Mouse (Mus musculus): ENCODE measurements around the gene Asb9. TPM values are rescaled to one million over a fixed set of nuclear protein-coding genes. Genes with fewer than 3 reads are reported as not detected.

Asb9 gene
- total RNA-seq (2014; rRNA removed) (not detected in 2 replicates), polyA plus RNA-seq (2015; fragmentation: Nextera tagmentation; extraction: Ambion mirVana) (not detected in 2 replicates)

DNA sequence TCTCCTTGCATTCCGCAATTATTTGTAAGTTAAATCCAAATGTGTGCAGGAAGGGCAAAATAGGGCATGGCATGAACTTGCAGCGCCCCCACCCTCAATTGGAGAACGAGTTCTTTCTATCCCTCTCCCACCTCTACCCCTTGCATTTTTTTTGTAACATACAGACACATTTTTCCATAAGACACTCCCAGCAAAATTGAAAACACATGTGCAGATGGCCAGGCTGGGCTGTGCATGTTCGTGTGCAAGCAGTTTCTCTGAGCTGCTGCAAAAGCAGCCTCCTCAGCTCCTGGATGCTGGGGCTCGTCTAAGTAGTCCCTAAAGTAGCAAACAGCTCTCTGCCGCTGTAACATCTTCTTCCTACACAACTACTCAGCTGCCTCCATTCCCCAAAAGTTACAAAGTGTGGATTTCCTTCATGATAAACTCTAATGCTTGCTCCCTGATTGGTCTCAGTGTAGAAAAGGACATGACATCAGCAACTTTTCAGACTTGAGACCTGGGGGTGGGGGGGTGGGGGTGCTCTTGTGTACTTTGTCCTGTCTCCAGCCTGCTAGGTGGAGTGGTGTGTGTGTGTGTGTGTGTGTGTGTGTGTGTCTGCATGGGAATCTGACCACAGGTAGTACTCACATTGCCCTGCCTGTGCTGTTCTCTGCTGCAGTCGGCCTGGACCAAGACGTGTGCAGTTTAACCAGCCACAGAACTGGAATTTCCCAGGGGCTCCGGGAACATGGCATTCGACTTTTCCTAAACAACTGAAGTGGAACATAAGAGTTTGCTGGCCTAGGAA is at the start of gene Asb9:
Gene Asb9 (plus strand): TSS at position 619 of the 790 bp plus-strand sequence.
- no peak within 1 kb of the TSS for H3K4me3 ChIP-seq (ENCODE audit: low read depth, low read length)
- no peaks in the 10 kb centered on the region for H3K36me3 ChIP-seq (ENCODE audit: insufficient read depth, low read length)
- no peak within 1 kb of the TSS for H3K9ac ChIP-seq (replicated peaks; ENCODE audit: low read length, poor library complexity, severe bottlenecking)
- TF ChIP-seq CTCF (IDR thresholded peaks at IDR 0.05): no peak
- no peak for DNase-seq (ENCODE audit: low spot score)
- H3K27me3 ChIP-seq (ENCODE audit: insufficient read depth, low read length): no peaks in the 10 kb centered on the region; the same call in 1 of the 2 replicates
- no peak within 1 kb of the TSS for H3K4me2 ChIP-seq (ENCODE audit: low read depth, low read length, poor library complexity, severe bottlenecking)
- no peaks in the 10 kb centered on the region for H3K9me3 ChIP-seq (ENCODE audit: low read length)
- no peak for ATAC-seq (ENCODE audit: low FRiP score)
- no peak within 1 kb of the TSS for H3K27ac ChIP-seq (ENCODE audit: low read depth, low read length)
- WGBS: 75% methylated on average over 10 of the region's 10 CpGs
- H3K4me1 ChIP-seq (ENCODE audit: insufficient read depth, low read length): no peaks in the 10 kb centered on the region

DNA sequence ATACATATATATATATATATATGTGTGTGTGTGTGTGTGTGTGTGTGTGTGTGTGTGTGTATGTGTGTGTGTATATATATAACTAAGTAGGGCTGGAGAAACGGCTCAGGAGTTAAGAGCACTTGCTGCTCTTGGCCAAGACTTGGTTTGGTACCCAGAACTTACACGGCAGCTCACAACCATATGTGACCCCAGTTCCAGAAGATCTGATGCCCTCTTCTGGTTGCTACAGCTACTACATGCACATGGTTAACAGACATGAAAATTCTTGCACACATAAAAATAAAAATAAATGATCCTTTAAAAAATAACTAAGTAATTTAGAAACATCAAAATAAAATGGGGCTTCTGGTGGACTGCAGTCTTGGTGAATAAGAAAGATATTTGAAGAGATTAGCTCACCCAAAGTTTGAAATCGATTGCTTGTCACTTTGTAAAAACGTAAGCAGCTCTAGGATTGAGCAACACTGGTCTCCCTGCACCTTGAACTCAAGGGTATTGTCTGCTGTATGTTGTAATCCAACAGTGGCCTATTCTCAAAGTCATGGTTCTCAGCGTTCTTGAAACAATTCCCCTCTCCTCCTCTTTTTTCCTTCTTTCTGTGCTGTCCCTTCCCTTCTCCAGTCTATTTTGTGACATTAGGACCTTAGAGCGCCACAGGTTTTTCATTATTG is 46.8 kb upstream of the Asb9 start:
- Histone ChIP-seq H3K4me3 (ENCODE audit: low read depth, low read length) (no peak overlapping the region), H3K4me2 (ENCODE audit: low read depth, low read length, poor library complexity, severe bottlenecking) (no peak overlapping the region), H3K27ac (ENCODE audit: low read depth, low read length) (no peak overlapping the region), H3K9ac (replicated peaks; ENCODE audit: low read length, poor library complexity, severe bottlenecking) (no peak overlapping the region), H3K36me3 (ENCODE audit: insufficient read depth, low read length) (no peaks in the 10 kb centered on the region), H3K27me3 (ENCODE audit: insufficient read depth, low read length) (no peaks in the 10 kb centered on the region), H3K4me1 (ENCODE audit: insufficient read depth, low read length) (no peaks in the 10 kb centered on the region), H3K9me3 (ENCODE audit: low read length) (no peaks in the 10 kb centered on the region)
- 79% methylated on average over 6 of the region's 6 CpGs for WGBS
- no peak for TF ChIP-seq CTCF (IDR thresholded peaks at IDR 0.05)
- DNase-seq (ENCODE audit: low spot score) (no peak), ATAC-seq (ENCODE audit: low FRiP score) (no peak)

DNA sequence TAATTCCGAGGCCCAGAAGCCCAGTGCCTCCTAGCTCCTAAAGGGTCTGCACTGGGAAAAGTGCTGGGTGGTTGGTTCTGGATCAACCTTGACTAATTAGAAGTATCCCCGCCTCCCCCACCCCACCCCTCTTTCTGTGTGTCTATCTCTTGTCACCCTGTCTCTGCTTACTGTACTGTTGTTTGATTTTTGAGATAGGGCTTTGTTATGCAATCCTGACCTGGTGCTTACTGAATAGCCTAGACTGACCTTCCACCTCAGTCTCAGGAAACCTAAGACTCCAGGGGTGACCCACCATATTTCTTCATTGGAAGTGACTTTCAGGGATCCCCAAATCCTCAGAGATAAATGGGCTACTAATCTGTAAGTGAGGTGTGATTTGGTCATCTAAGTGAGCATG is 3.9 kb upstream of the Asb9 start:
- ATAC-seq (ENCODE audit: low FRiP score) (no peak), DNase-seq (ENCODE audit: low spot score) (no peak)
- Histone ChIP-seq H3K27ac (ENCODE audit: low read depth, low read length) (no peak overlapping the region), H3K9ac (replicated peaks; ENCODE audit: low read length, poor library complexity, severe bottlenecking) (no peak overlapping the region), H3K4me1 (ENCODE audit: insufficient read depth, low read length) (no peaks in the 10 kb centered on the region), H3K4me2 (ENCODE audit: low read depth, low read length, poor library complexity, severe bottlenecking) (no peak overlapping the region), H3K27me3 (ENCODE audit: insufficient read depth, low read length) (no peaks in the 10 kb centered on the region; the same call in 1 of the 2 replicates), H3K4me3 (ENCODE audit: low read depth, low read length) (no peak overlapping the region), H3K9me3 (ENCODE audit: low read length) (no peaks in the 10 kb centered on the region), H3K36me3 (ENCODE audit: insufficient read depth, low read length) (no peaks in the 10 kb centered on the region)
- no peak for TF ChIP-seq CTCF (IDR thresholded peaks at IDR 0.05)
- 74% methylated on average over 2 of the region's 2 CpGs for WGBS

- ATAC-seq (ENCODE audit: low FRiP score): no peak
- H3K36me3 ChIP-seq (ENCODE audit: insufficient read depth, low read length): no peaks in the 10 kb centered on the region
- H3K9me3 ChIP-seq (ENCODE audit: low read length): no peaks in the 10 kb centered on the region
- no peak overlapping the region for H3K9ac ChIP-seq (replicated peaks; ENCODE audit: low read length, poor library complexity, severe bottlenecking)
- no peaks in the 10 kb centered on the region; the same call in 1 of the 2 replicates for H3K27me3 ChIP-seq (ENCODE audit: insufficient read depth, low read length)
- H3K4me2 ChIP-seq (ENCODE audit: low read depth, low read length, poor library complexity, severe bottlenecking): no peak overlapping the region
- TF ChIP-seq CTCF (IDR thresholded peaks at IDR 0.05): no peak
- 69% methylated on average over 4 of the region's 4 CpGs for WGBS
- no peak for DNase-seq (ENCODE audit: low spot score)
- H3K4me3 ChIP-seq (ENCODE audit: low read depth, low read length): no peak overlapping the region
- no peak overlapping the region for H3K27ac ChIP-seq (ENCODE audit: low read depth, low read length)
- no peaks in the 10 kb centered on the region for H3K4me1 ChIP-seq (ENCODE audit: insufficient read depth, low read length)
Measured at GRCm38 (mm10) chrX:164507068-164507467, 941 bp downstream of the Asb9 start.

GRCm38 (mm10) chrX:164508728-164509127 is 2.6 kb downstream of the Asb9 start:
- Histone ChIP-seq H3K4me3 (ENCODE audit: low read depth, low read length) (no peak overlapping the region), H3K9ac (replicated peaks; ENCODE audit: low read length, poor library complexity, severe bottlenecking) (no peak overlapping the region), H3K4me2 (ENCODE audit: low read depth, low read length, poor library complexity, severe bottlenecking) (no peak overlapping the region), H3K27ac (ENCODE audit: low read depth, low read length) (no peak overlapping the region), H3K9me3 (ENCODE audit: low read length) (no peaks in the 10 kb centered on the region), H3K36me3 (ENCODE audit: insufficient read depth, low read length) (no peaks in the 10 kb centered on the region), H3K27me3 (ENCODE audit: insufficient read depth, low read length) (no peaks in the 10 kb centered on the region; the same call in 1 of the 2 replicates), H3K4me1 (ENCODE audit: insufficient read depth, low read length) (no peaks in the 10 kb centered on the region)
- DNase-seq (ENCODE audit: low spot score) (peak; percentile 34), ATAC-seq (ENCODE audit: low FRiP score) (no peak)
- 60% methylated on average over 3 of the region's 3 CpGs for WGBS
- TF ChIP-seq CTCF (IDR thresholded peaks at IDR 0.05): no peak

GRCm38 (mm10) chrX:164522138-164522537 is 16.0 kb downstream of the Asb9 start:
- TF ChIP-seq CTCF (IDR thresholded peaks at IDR 0.05): no peak
- Histone ChIP-seq H3K9me3 (ENCODE audit: low read length) (no peaks in the 10 kb centered on the region), H3K36me3 (ENCODE audit: insufficient read depth, low read length) (no peaks in the 10 kb centered on the region), H3K9ac (replicated peaks; ENCODE audit: low read length, poor library complexity, severe bottlenecking) (no peak overlapping the region), H3K27me3 (ENCODE audit: insufficient read depth, low read length) (no peaks in the 10 kb centered on the region), H3K4me1 (ENCODE audit: insufficient read depth, low read length) (no peaks in the 10 kb centered on the region), H3K27ac (ENCODE audit: low read depth, low read length) (no peak overlapping the region), H3K4me3 (ENCODE audit: low read depth, low read length) (no peak overlapping the region), H3K4me2 (ENCODE audit: low read depth, low read length, poor library complexity, severe bottlenecking) (no peak overlapping the region)
- DNase-seq (ENCODE audit: low spot score) (no peak), ATAC-seq (ENCODE audit: low FRiP score) (no peak)

Data from midbrain, postnatal 0 days (tissue).